Mouse (Mus musculus) ES-CJ7 (cell line): ENCODE results near the gene Pxn.
A peak's percentile ranks its signal among the peaks of the same experiment; 100 is the strongest.

Experiments
- DNase-seq: peaks from one replicate; pipeline ENCODE4 v3.0.0; 2011; ENCODE audit warnings: low read depth, low spot score

Gene Pxn

DNA sequence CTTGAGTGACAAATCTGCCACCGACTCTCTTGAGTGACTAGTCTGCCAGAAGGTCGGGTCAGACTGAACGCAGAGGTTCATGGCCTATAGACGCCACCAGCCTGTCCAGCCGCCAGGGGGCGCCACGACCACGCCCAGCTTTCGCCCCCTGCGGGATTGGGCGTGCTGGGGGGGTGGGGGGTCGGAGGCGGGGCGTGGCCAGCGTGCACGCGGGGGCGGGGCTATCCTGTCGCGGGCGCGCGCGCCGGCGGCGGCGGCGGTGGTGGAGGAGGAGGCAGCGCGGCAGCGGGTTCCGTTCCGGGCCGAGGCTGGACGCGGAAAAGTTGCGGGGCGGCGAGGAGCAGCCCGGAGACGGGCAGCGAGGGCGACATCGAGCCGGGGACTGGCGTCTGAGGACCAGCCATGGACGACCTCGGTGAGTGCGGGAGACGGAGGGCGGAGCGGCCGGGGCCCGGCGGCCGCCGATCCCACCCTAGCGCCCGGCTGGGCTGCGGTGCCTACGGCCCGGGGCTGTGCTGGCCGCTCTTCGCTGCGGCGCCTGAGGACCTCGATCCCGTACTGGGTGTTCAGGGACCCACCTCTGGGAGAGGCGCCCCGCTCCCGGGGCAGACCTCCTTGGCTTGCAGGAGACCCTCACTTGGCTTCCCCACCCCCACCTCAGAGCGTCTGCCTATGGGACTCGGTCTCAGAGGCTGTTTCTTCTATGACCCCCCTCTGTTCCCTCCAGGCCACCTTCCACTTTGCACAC is at the start of gene Pxn:
Pxn (plus strand) TSS at position 223 of the 748 bp plus-strand sequence.
- DNase-seq, result peak; percentile 90

DNA sequence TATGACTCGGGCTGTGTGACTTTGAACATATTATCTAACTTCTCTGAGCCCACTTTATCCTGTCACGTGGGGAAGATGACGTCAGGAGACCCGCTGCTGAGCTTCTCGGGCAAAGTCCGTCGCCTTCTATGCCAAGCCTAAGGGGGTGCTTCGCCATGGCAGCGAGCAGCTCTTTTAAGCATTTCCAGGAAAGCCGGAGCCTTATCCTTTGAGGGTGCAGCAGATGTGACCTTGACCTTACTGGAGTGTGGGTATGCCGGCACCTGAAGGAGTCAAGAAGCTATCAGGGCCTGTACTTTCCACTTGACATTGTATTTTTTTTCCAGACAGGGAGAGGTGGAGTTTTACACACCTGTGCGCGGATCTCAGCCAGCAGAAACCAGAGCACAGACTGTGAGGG is 47.6 kb upstream of the Pxn start:
- no peak for DNase-seq

DNA sequence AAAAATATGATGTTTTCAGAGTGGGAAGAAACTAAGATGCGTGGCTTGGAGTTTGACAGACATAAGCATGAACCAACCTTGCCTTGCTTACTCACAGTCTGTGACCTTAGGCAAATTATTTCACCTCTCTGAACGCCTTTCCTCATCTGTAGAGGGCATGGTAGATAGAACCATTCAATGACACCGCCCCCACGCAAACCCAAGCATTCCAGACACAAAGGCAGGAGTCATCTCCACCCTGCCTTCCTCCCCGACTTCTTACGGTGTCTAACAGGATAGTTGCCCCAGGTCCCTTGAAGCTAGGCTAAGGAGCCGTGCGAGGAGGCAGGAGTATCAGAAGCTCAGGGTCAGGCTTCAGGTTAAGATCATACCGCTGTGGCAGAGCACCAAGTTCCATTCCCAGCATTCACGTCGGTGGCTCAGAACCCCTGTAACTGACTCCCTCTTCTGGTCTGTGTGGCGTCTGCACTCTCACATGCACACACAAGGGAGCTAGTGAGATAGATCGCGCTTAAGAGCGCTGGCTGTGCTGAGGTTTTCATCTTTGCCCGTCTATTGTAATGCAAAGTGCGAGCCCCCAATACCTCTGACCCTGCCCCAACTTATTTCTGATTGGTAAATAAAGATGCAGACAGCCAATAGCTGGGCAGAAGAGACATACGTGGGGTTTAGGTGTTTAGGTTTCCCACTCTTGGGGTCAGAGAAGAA is 41.9 kb upstream of the Pxn start:
- DNase-seq, result peak; percentile 99

DNA sequence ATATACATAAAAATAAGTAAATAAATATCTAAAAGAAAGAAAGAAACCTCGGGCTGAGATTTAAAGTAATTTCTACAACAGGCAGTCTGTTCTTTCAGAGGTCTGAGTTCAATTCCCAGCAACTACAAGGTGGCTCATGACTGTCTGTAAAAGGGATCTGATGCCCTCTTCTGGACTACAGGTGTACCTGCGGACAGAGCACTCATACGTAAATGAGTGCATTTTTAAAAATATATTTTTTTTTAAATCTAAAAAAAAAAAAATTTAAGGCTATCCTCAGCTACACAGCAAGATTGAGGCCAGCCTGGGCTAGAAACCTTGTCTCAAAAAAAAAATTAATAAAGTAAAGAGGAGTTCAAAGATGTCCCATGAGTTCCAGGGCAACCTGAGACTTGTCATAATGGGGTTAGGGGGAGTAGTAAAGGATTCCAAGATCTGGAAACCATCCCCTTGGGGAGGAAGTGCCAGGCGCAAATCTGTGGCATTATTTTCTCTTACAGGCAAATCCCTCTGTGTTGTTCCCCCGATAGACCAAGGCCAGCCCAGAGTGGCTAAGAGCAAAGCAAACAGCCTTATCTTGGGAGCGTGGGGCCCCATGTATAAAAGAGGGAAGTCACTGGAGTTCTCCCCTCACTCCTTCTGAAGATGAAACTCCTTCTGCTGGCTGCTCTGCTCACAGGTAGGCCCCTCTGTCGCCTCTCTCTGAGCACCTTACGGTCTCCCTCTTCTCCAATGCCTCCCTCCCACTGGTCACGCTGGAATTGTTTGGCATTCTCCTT is 40.6 kb upstream of the Pxn start, which contains the start of gene Pla2g1b:
Pla2g1b (plus strand) TSS at position 621 of the 779 bp plus-strand sequence.
- peak; percentile 77 for DNase-seq

DNA sequence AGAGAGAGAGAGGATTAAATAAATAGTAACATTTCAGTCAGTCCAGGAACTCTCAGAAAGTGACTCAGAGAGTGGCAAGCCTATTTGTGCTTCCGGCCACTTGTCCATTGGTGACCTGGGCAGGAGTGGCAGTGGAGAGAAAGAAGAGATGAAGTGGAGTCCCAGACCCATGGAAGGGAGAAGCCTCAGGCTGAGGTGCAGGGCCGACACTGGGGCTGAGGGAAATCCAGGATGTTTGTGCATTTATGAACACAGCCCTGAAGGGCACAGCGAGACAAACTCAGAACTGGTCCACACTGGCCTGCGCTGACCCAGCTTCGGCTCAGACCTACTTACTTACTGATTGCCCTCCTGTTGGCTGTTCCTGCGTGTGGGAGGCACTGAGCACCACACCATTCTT is 36.7 kb upstream of the Pxn start:
- no peak for DNase-seq

DNA sequence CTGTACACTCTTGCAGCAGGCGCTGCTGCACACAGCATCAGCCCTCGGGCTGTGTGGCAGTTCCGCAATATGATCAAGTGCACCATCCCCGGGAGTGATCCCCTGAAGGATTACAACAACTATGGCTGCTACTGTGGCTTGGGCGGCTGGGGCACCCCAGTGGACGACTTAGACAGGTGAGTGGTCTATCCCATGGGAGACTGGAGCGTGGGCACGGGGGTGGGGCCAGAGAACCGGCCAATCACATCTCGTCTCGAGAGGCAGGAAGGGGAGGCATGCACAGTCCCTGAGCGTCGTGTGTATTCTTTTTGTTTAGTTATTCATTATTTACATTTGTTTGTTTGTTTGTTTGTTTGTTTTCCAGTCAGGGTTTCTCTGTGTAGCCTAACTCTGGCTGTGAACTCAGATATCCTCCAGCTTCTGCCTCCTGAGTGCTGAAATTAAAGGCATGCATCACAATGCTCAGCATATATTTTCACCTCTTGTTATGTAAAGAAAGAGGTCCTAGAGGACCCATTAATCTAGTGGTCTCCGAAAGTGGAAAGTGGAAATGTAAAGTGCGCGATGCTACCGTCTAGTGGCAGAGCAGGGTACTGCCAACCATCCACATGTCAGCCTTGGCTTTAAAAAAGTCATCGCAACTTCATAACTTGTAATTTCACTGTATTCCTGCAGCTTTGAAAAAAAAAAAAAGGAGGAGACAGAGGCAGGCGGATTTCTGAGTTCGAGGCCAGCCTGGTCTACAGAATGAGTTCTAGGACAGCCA is 35.5 kb upstream of the Pxn start:
- DNase-seq, result peak; percentile 48

DNA sequence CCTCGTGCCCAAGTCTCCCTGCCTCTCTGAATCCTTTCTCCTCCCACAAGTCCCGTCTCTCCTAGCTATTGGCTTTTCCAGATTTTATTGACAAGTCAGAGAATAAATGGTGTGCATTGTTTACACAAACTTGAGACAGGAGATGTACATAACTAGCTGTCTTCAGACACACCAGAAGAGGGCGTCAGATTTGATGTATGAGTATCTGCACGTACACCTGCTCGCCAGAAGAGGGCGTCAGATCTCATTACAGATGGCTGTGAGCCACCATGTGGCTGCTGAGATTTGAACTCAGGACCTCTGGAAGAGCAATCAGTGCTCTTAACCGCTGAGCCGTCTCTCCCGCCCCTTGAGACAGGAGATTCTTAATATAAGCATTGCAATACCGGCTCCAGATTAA is 33.3 kb upstream of the Pxn start:
- DNase-seq, result peak; percentile 31

DNA sequence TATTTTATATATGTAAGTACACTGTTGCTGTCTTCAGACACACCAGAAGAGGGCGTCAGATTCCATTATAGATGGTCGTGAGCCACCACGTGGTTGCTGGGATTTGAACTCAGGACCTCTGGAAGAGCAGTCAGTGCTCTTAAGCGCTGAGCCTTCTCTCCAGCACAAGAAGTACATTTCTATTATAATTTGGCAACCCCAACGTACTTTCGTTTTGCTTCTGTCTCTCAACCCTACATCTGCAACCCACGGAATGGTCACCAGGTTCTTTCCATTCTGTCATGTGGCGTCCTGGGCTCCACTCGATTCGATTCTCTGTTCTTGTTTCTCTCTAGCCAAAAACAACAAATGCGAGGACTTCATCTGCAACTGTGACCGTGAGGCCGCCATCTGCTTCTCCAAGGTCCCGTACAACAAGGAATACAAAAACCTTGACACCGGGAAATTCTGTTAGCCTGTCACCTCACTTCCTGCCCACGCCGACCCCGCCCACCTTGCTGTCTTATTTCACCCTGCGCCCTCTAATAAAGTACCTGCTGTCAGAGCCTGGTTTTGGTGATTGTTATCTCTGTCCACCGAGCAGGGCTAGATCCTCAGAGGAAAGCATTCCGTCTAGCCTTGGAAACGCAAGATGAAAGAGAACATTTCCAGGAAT is 32.2 kb upstream of the Pxn start:
- DNase-seq, result peak; percentile 41

DNA sequence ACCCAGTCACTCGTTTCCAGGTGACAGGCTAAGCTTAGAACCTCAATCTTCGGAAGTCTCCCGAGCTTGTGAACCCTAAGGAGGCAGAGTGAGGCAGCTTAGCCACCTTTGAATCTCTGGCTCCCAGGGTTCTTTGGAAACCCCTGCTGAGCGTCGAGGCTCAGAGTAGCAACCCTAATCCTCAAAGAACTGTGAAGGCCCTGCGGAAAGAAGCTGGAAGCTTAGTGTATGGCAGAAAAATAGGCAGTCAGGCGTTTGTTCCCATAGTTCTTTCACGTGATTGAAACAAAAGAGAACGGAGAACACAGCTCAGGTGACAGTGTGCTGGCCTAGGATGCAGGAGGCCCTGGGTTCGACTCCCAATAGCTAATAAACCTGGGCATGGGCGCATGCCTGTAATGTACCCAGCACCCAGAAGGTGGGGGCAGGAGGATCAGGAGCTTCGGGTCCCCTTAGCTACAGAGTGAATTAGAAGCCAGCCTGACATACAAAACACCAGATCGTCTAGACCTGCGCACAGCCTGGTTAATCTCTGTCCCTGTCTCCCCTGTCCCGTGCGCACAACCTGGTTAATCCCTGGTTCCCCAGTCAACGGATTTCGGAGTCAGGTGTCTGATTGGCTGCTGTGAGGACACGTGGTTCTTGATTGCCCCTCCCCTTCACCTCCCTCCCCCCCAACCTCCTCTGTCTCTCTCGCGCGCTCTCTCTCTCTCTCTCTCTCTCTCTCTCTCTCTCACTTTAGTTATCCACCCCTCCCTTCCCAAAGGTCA is 31.0 kb upstream of the Pxn start:
- DNase-seq, result peak; percentile 86

DNA sequence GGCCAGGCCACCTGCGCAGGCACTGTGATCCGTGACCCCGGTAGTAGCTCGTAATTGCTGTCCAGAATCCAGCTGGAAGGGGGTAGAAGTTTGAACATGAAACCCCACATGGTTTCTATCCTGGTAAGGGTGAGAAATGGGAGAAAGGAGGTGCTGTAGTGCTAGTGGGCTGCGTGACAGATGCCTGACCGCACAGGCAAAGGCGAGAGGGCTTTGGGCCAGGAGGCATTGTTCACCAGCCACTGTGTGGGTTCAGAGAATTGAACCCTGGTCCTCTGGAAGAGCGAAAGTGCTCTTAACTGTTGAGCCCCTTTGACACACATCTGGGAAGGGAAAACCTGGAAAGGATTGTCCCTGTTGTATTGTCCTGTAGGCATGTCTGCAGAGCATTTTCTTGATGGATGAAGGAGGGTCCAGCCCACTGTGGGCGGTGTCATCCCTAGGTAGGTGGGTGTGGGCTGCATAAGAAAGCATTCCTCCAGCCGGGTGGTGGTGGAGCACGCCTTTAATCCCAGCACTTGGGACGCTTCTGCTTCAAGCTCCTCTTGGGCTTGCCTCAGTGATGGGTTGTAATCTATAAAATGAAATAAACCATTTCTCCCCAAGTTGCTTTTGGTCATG is 30.3 kb upstream of the Pxn start:
- peak; percentile 93 for DNase-seq

DNA sequence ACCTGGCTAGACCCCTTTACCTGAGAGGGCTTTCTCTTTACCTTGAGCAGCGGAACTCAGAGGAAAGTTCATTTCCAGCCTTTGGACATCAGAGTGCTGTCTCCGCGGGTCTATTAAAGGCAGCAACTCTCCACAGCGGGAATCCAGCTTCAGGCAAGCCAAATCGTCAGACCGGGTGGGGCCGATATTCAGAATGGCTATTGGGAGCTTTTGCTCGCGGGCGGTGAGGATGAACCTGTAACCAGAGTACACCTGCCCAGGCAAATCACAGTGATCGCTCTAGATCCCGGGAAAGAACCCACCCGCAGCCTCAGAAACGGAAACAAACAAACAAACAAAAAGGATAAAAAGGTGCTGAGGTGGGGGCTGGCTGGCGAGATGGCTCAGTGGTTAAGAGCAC is 26.9 kb upstream of the Pxn start:
- DNase-seq, result peak; percentile 84

DNA sequence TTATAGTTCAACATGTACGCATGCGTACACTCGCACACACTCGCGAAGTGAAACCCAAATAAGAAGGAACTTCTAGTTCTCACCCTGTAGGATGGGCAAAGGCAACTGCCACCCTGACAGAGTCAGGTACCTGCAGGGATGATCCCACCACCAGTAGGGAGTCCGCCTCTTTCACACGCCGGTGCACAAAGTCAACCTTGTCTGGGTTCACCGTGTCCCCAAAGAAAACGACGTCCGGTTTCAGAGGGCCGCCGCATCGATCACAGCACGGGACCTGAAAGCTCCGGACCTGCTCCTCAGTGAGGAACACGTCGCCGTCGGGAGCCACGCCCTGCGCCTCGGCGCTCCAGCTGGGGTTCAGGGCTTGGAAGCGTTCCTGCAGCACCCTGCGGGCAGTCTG is 26.4 kb upstream of the Pxn start:
- DNase-seq, result peak; percentile 65

DNA sequence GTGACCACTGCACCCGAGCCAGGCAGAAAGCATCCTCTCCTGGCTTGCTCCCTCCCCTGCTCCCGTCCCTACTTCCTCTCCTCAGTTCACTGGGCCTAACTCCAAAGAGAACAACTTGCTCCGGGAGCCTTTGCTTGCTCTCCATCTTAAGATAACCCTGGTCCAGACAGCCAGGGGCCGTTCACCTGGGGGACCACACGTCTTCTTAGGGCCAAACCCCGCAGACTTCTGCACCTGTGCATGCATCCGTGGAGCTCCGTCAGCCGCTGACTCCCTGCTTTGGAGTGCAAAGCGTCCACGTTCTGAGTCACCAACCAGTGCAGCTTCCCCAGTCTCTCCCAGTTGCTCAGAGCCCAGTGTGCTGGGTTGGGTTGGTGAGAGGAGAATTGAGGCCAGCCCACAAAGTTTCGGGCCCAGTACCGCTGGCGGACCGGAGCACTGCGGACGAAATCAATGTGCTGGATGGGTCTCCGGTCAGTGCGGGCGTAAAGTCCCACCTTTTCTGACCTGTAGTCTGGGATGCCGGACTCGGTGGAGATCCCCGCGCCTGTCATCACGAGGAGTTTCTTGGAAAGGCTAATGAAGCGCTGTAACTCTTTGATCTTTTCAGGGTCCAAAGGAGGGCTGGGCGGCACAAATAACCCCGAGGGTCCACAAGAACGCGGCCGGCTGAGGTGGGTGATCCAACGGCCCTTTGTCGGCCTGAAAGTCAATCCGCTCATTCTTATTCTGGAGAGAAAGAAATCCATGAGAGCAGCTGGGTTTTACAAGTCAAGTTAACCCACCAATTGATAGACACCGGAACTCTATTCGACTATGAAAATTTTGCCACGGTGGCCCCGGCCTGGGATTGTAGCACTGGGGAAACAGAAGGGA is 23.8 kb upstream of the Pxn start:
- peak; percentile 25 for DNase-seq

DNA sequence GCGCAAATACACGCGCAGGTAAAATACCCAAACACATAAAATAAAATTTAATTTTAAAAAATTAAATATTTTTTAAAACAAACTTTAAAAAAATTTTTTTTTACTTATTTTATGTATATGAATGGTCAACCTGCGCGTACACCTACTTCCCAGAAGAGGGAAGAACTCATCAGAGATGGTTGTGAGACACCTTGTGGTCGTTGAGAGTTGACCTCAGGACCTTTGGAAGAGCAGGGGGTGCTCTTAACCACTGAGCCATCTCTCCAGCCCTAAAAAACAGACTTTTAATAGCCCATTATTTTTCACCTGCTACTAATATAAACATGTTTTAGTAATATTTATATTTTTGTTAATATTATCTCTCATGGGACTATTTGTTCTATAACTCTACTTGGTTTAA is 23.1 kb upstream of the Pxn start:
- peak; percentile 84 for DNase-seq

DNA sequence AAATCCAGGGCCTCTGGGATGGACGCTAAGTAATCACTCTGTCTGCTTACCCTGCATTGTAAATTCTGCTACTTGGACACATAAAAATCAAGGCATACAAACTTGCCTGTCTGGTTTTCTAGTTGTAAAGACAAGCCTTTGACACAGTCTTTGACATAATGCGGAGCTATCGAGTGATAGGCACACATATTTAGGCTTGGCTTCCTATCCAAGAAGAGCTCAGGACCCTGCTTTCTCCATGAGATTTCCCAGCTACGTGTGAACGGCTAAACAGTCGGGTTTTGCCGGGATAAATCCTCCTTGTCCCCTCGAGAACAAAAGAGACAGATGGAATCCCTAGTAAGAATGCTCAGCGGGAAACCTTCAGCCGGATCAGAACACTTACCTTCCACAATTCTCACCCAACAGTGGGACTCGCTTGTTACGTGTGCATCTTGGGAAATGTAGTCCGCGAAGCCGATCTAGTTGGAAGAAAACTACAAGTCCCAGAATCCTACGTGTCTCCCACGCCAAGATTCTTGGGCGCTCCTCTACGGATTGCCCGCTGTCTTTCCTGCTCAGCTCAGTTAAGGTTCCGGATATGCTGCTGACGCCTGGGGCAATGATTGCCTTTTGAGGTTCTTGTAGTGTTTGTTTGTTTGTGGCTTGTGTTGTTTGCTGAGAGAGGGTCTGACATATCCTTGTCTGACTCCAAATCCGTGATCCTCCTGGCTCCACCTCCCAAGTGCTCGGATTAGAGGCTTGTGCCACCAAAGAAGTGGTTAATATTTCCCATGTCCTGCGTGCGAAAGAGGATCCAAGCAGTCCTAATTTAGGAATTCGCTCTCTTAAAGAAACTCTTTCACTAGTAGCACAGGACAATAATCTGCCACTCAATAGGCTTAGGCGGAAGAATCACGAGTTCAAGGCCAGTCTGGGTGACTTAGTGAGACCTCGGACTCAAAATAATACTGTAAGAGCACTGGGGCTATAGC is 22.2 kb upstream of the Pxn start, which contains the start of gene Sirt4:
Sirt4 (minus strand) TSS at position 779 of the 974 bp plus-strand sequence.
- DNase-seq, result peak; percentile 99

DNA sequence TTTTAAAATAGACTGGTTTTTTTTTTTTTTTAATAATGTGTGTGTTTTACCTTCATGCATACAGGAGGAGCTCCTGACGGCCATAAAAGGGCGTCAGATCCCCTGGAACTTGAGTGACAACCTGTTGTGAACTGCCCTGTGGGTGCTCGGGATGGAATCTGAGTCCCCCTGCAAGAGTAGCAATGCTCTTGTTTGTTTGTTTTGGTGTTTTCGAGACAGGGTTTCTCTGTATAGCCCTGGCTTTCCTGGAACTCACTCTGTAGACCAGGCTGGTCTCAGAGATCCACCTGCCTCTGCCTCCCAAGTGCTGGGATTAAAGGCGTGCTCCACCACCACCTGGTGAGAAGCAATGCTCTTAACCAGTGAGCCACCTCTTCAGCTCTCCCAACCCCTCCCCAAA is 21.5 kb upstream of the Pxn start:
- DNase-seq, result no peak

DNA sequence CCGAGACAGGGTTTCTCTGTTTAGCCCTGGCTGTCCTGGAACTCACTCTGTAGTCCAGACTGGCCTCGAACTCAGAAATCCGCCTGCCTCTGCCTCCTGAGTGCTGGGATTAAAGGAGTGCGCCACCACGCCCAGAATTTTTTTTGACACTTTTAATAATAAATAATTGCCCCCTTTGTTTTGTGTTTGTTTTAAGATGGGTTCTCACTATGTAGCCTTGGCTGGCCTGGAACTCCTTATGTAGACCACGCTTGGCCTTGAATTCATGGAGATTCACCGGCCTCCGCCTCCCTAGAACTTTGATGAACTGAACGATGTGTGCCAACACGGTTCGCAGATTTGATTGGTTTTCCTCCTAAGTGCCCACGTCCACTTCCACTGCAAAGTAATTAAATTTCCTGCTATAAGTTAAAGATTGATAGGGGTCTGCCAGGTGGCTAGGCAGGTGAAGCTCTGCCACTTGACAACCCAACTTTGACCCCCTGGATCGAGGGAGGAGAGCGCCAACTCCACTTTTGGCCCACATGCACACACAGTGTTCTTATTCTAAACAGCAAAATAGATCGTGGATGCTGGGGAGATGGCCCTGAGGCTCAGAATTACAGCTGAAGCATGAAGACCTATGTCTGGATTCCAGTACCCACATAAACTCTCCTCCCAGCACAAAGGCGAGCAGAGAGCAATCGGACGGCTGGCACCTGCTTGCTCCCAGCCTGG is 20.8 kb upstream of the Pxn start:
- no peak for DNase-seq
